Mouse (Mus musculus) testis, adult 2 months (tissue): ENCODE measurements around the gene Tspan14.

Source experiments
- CTCF ChIP-seq: fragments of 200-500 bp; IDR thresholded peaks from 2 replicates; pipeline ENCODE4 v1.5.1; 2012; ENCODE audit warnings: low read depth, mild to moderate bottlenecking, inconsistent platforms, low read length, moderate library complexity; ENCODE audit not compliant: control insufficient read depth, insufficient read depth, insufficient replicate concordance
- POLR2A ChIP-seq: fragments of 200-500 bp; IDR thresholded peaks from 2 replicates; pipeline ENCODE4 v1.6.1; 2012; ENCODE audit warnings: low read depth, mild to moderate bottlenecking, inconsistent platforms, low read length, moderate library complexity; ENCODE audit not compliant: control insufficient read depth

DNA sequence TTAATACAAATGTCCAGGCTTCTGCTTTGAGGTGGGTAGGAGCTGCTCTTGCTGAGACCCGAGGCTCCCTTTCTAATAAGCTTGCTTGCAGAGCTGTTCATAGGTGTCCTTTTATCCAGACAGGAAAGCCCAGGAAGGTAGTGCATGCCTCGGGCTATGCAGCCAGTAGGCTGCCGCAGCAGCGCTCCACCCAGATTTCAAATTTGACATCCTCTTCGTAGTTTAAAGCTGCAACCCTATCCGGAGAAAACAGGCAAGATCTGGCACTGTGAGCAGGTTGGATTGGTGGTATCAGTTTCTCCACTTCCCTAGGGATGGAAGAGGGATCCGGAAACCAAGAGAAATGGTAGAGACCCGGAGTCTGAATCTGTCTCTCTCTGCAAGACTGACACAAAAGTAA, 72.7 kb downstream of the Tspan14 start:
- TF ChIP-seq CTCF = no peak
- TF ChIP-seq POLR2A = no peak
